Mouse (Mus musculus) myocyte (in vitro differentiated cells): ENCODE results near the gene Rabepk. TPM values are rescaled to one million over a fixed set of nuclear protein-coding genes. Genes with fewer than 3 reads are reported as not detected.
"Not testable (repeated sequence)": the region's sequence is repeated elsewhere in the genome, so short reads cannot be mapped to it uniquely, and the experiment has no call there.

ENCODE experiments used
- H3K27me3 ChIP-seq: one replicate; pipeline ENCODE4 v1.6.1; 2011; ENCODE audit not compliant: control insufficient read depth, insufficient read depth, insufficient read length
- H3K36me3 ChIP-seq: one replicate; pipeline ENCODE4 v1.6.1; 2011; ENCODE audit not compliant: control insufficient read depth, insufficient read depth
- H3K4me2 ChIP-seq: one replicate; pipeline ENCODE4 v1.6.1; 2011; ENCODE audit warnings: low read depth, control low read depth
- H3K4me3 ChIP-seq: one replicate; pipeline ENCODE4 v1.5.1; 2011; ENCODE audit warnings: mild to moderate bottlenecking, control low read depth, moderate library complexity
- H3K79me2 ChIP-seq: one replicate; pipeline ENCODE4 v1.6.1; 2011; ENCODE audit not compliant: control insufficient read depth, insufficient read depth
- H3ac ChIP-seq: one replicate; pipeline ENCODE4 v1.6.1; 2011; ENCODE audit not compliant: control insufficient read depth, insufficient read length
- CEBPB ChIP-seq: IDR thresholded peaks from 2 replicates; pipeline ENCODE4 v1.6.1; 2011; ENCODE audit warnings: mild to moderate bottlenecking, moderate library complexity; ENCODE audit not compliant: poor library complexity, insufficient read depth, severe bottlenecking
- E2F4 ChIP-seq: IDR thresholded peaks from one replicate; pipeline ENCODE4 v1.6.1; 2011; ENCODE audit warnings: mild to moderate bottlenecking, control low read depth, moderate library complexity; ENCODE audit not compliant: insufficient read depth
- MAX ChIP-seq: IDR thresholded peaks from one replicate; pipeline ENCODE4 v1.6.1; 2011; ENCODE audit warnings: low read depth, mild to moderate bottlenecking, control low read depth
- MYOD1 ChIP-seq, 3 experiments: IDR thresholded peaks; one replicate each; pipeline ENCODE4 v1.6.1; 2011; ENCODE audit warnings: control low read depth in 2 of 3, low read depth in 2 of 3, mild to moderate bottlenecking in 2 of 3, moderate library complexity in 1 of 3; ENCODE audit not compliant: insufficient read length in 2 of 3, control insufficient read depth in 1 of 3
- POLR2A ChIP-seq: IDR thresholded peaks from one replicate; pipeline ENCODE4 v1.6.1; 2011; ENCODE audit warnings: low read depth, mild to moderate bottlenecking, control low read depth, moderate library complexity; ENCODE audit not compliant: insufficient read length
- POLR2AphosphoS2 ChIP-seq: IDR thresholded peaks from one replicate; pipeline ENCODE4 v1.6.1; 2011; ENCODE audit warnings: low read depth, control low read depth; ENCODE audit not compliant: insufficient read length
- REST ChIP-seq: IDR thresholded peaks from one replicate; pipeline ENCODE4 v1.6.1; 2011; ENCODE audit warnings: mild to moderate bottlenecking, control low read depth, moderate library complexity; ENCODE audit not compliant: insufficient read depth, insufficient read length
- SRF ChIP-seq: IDR thresholded peaks from one replicate; pipeline ENCODE4 v1.6.1; 2011; ENCODE audit warnings: low read depth; ENCODE audit not compliant: control insufficient read depth, insufficient read length
- TCF12 ChIP-seq: IDR thresholded peaks from one replicate; pipeline ENCODE4 v1.6.1; 2011; ENCODE audit warnings: mild to moderate bottlenecking, control low read depth; ENCODE audit not compliant: poor library complexity, insufficient read depth, severe bottlenecking
- USF1 ChIP-seq: IDR thresholded peaks from one replicate; pipeline ENCODE4 v1.6.1; 2011; ENCODE audit warnings: low read depth, mild to moderate bottlenecking, control low read depth, moderate library complexity
- polyA plus RNA-seq: library from polyadenylated mRNA; unstranded; fragments of >200 nt; fragmentation: generic; extraction: Trizol; gene quantifications from one replicate; pipeline ENCODE4 v1.2.1, GENCODE M21; 2012; ENCODE audit warnings: missing spikeins

The Rabepk gene
- polyA plus RNA-seq, 1 experiment = 65.3 TPM

GRCm38 (mm10) chr2:34800371-34800770 lies 659 bp upstream of the Rabepk start:
- H3K27me3 ChIP-seq = no peaks in the 10 kb centered on the region
- peak overlapping the region; percentile 93 for H3K4me2 ChIP-seq
- H3ac ChIP-seq = peak overlapping the region; percentile 13
- H3K36me3 ChIP-seq = no peaks in the 10 kb centered on the region
- TF ChIP-seq POLR2A (no peak), CEBPB (no peak), REST (no peak)
- H3K4me3 ChIP-seq = peak overlapping the region; percentile 85
- H3K79me2 ChIP-seq = peaks cover 28% of the 10 kb centered on the region

- H3K27me3 ChIP-seq = no peaks in the 10 kb centered on the region
- H3K4me3 ChIP-seq = no peak overlapping the region
- H3ac ChIP-seq = no peak overlapping the region
- H3K79me2 ChIP-seq = no peaks in the 10 kb centered on the region
- H3K4me2 ChIP-seq = no peak overlapping the region
- TF ChIP-seq SRF (no peak), POLR2AphosphoS2 (no peak)
- H3K36me3 ChIP-seq = peaks cover 16% of the 10 kb centered on the region
Measured at GRCm38 (mm10) chr2:34795426-34795825, 4.3 kb downstream of the Rabepk start.

GRCm38 (mm10) chr2:34794511-34794910 lies 5.2 kb downstream of the Rabepk start:
- TF ChIP-seq SRF (no peak), USF1 (no peak), MYOD1 (IDR thresholded peaks at IDR 0.05; ENCODE audit: control insufficient read depth in 1 of 3, insufficient read length in 2 of 3, low read depth in 2 of 3) (no peak), TCF12 (no peak), REST (no peak)
- no peak overlapping the region for H3K4me3 ChIP-seq
- peaks cover 23% of the 10 kb centered on the region for H3K36me3 ChIP-seq
- no peaks in the 10 kb centered on the region for H3K79me2 ChIP-seq
- no peaks in the 10 kb centered on the region for H3K27me3 ChIP-seq
- H3K4me2 ChIP-seq = no peak overlapping the region
- no peak overlapping the region for H3ac ChIP-seq

- H3K36me3 ChIP-seq = peaks cover 26% of the 10 kb centered on the region
- H3K4me3 ChIP-seq, H3K79me2 ChIP-seq, H3K27me3 ChIP-seq, H3K4me2 ChIP-seq, H3ac ChIP-seq: not testable (repeated sequence)
Measured at GRCm38 (mm10) chr2:34792543-34792942, 7.2 kb downstream of the Rabepk start.

GRCm38 (mm10) chr2:34790282-34790681 lies 9.4 kb downstream of the Rabepk start:
- no peaks in the 10 kb centered on the region for H3K79me2 ChIP-seq
- TF ChIP-seq REST (no peak), CEBPB (no peak), TCF12 (no peak), POLR2A (no peak), E2F4 (no peak), MAX (no peak)
- no peak overlapping the region for H3ac ChIP-seq
- peaks cover 28% of the 10 kb centered on the region for H3K36me3 ChIP-seq
- no peaks in the 10 kb centered on the region for H3K27me3 ChIP-seq
- H3K4me2 ChIP-seq = no peak overlapping the region
- H3K4me3 ChIP-seq = no peak overlapping the region

GRCm38 (mm10) chr2:34784085-34784484 lies 15.6 kb downstream of the Rabepk start:
- no peak overlapping the region for H3K4me2 ChIP-seq
- no peaks in the 10 kb centered on the region for H3K79me2 ChIP-seq
- H3K4me3 ChIP-seq = no peak overlapping the region
- no peak overlapping the region for H3ac ChIP-seq
- TF ChIP-seq POLR2A (no peak), USF1 (no peak), REST (no peak), TCF12 (no peak), MYOD1 (IDR thresholded peaks at IDR 0.05; ENCODE audit: control insufficient read depth in 1 of 3, insufficient read length in 2 of 3, low read depth in 2 of 3) (no peak), MAX (no peak), POLR2AphosphoS2 (no peak)
- H3K36me3 ChIP-seq = peaks cover 25% of the 10 kb centered on the region
- no peaks in the 10 kb centered on the region for H3K27me3 ChIP-seq
